Mouse (Mus musculus): ENCODE measurements at regions not wholly inside any gene's neighbourhood (a gene's known extent, or its start where the extent isn't known, plus 50 kb on each side); places are given as distances from the start of the nearest gene placed in this dataset.

GRCm38 (mm10) chr9:100266528-100267387 is 219.8 kb downstream of the Il20rb start:
- TF ChIP-seq CTCF (IDR thresholded peaks at IDR 0.05; ENCODE audit: insufficient read depth, low read length) (no peak), POLR2A (IDR thresholded peaks at IDR 0.05; ENCODE audit: borderline replicate concordance, extremely low read depth, low read depth, low read length) (no peak)

Measured in lung, adult 2 months (tissue).